Mouse (Mus musculus) hindbrain, postnatal 0 days (tissue): ENCODE data around the gene Znhit1. TPM values are rescaled to one million over a fixed set of nuclear protein-coding genes. Genes with fewer than 3 reads are reported as not detected.

Experiments used
- ATAC-seq: fragments of 200-750 bp; cut with Nextera tagmentation; 2 replicates; pipeline ENCODE4 v1.8.0; 2017; ENCODE audit warnings: mild to moderate bottlenecking, moderate TSS enrichment, moderate library complexity
- DNase-seq: peaks from one replicate; pipeline ENCODE4 v3.0.0-alpha.2; 2015; ENCODE audit warnings: low spot score
- H3K27ac ChIP-seq: fragments of 300-500 bp; sonication (generic); 2 replicates; pipeline ENCODE4 v1.5.1; 2014; ENCODE audit warnings: mild to moderate bottlenecking
- H3K27me3 ChIP-seq: fragments of 300-500 bp; sonication (generic); 2 replicates; pipeline ENCODE4 v1.6.1; 2014; ENCODE audit warnings: low read length, mixed read lengths; ENCODE audit not compliant: insufficient read depth
- H3K36me3 ChIP-seq: fragments of 300-500 bp; sonication (generic); 2 replicates; pipeline ENCODE4 v1.6.1; 2014; ENCODE audit warnings: low read length, mixed read lengths; ENCODE audit not compliant: insufficient read depth
- H3K4me1 ChIP-seq: fragments of 300-500 bp; sonication (generic); 2 replicates; pipeline ENCODE4 v1.6.1; 2014; ENCODE audit warnings: antibody characterized with exemption, low read length, mixed read lengths; ENCODE audit not compliant: insufficient read depth
- H3K4me2 ChIP-seq: fragments of 300-500 bp; sonication (generic); 2 replicates; pipeline ENCODE4 v1.6.1; 2014; ENCODE audit warnings: low read depth, mild to moderate bottlenecking, low read length, moderate library complexity, mixed read lengths
- H3K4me3 ChIP-seq: fragments of 300-500 bp; sonication (generic); 2 replicates; pipeline ENCODE4 v1.5.1; 2014; ENCODE audit warnings: low read length
- H3K9ac ChIP-seq: fragments of 300-500 bp; sonication (generic); replicated peaks from 2 replicates; pipeline ENCODE4 v1.6.1; 2014; ENCODE audit warnings: mild to moderate bottlenecking, low read length, moderate library complexity, mixed read lengths
- H3K9me3 ChIP-seq: fragments of 300-500 bp; sonication (generic); 2 replicates; pipeline ENCODE4 v1.6.1; 2016; ENCODE audit warnings: low read length, mixed read lengths
- CTCF ChIP-seq: IDR thresholded peaks from 2 replicates; pipeline ENCODE4 v1.5.1; 2016; ENCODE audit warnings: antibody characterized with exemption, control low read depth, low read depth
- WGBS: fragments of 180-500 bp; shearing (Covaris S2); extraction: QIAGEN DNeasy Blood & Tissue Kit; methylation state at CpG from one replicate; pipeline ENCODE4 v1.1.7; 2014; 5-methylcytosine and 5-hydroxymethylcytosine counted together
- polyA plus RNA-seq: library from polyadenylated mRNA; unstranded; fragments of >200 nt; fragmentation: Nextera tagmentation; extraction: Ambion mirVana; gene quantifications from 2 replicates; pipeline ENCODE4 v1.2.1, GENCODE M21; 2015
- total RNA-seq: library from RNA; depleted of rRNA; stranded (reverse); fragments of >200 nt; gene quantifications from 2 replicates; pipeline ENCODE4 v1.2.3, GENCODE M21; 2014; rRNA removed

The Znhit1 gene
- total RNA-seq (68.1 and 84.1 TPM in 2 replicates), polyA plus RNA-seq (140 and 143 TPM in 2 replicates)

DNA sequence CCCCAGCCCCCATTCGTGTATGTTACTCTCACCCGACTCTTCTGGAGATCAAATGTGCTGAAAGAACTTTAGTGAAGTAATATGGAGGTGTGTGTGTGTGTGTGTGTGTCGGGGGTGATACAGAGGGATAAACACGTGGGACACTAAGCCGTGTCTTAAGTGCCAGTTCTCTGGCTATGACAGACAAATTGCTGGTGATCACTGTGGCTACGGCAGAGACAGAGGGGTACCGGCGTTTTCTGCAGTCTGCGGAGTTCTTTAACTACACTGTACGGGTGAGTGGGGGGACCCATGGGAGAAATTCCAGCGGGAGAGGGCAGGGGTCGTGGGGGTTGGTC lies at the start of gene Znhit1:
Gene Znhit1, minus strand, starts transcription at position 88 of the 338 bp plus-strand sequence.
- H3K4me1 ChIP-seq: peaks cover 7% of the 10 kb centered on the region; the same call in 1 of the 2 replicates
- peak within 1 kb of the TSS; percentile 97 for H3K4me2 ChIP-seq
- H3K27ac ChIP-seq: peak within 1 kb of the TSS; percentile 91
- peaks cover 25% of the 10 kb centered on the region for H3K36me3 ChIP-seq
- peak within 1 kb of the TSS; percentile 87 for H3K4me3 ChIP-seq
- TF ChIP-seq CTCF: no peak
- peak within 1 kb of the TSS; percentile 87 for H3K9ac ChIP-seq
- H3K9me3 ChIP-seq: no peaks in the 10 kb centered on the region
- DNase-seq: peak; percentile 30
- 3% methylated on average over 12 of the region's 12 CpGs for WGBS
- no peak for ATAC-seq
- no peaks in the 10 kb centered on the region for H3K27me3 ChIP-seq

DNA sequence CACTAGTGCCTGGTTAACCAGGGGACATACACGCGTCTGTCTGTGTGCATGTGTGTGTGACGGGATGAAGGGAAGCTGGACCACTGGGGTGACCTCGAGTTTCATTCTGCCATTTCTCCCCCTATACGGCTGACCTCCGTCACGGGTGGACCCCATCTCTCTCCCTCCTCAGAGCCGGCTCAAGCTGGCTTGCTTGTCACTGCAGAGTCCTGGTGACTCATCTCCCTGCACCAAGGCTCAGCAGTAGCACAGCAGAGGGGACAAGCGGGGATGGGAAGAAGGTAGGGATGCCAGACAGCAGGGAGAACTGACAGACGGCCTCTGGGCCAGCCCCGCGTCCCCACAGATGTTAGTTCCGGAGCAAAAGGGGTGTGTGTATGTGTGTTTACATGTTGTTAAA lies 48.4 kb upstream of the Znhit1 start:
- Histone ChIP-seq H3K36me3 (peaks cover 44% of the 10 kb centered on the region), H3K27ac (no peak overlapping the region), H3K9me3 (no peaks in the 10 kb centered on the region), H3K4me2 (no peak overlapping the region), H3K4me3 (no peak overlapping the region), H3K4me1 (no peaks in the 10 kb centered on the region), H3K27me3 (0 out of 2 replicates have a peak, but pooled peaks cover 6% of the 10 kb centered on the region), H3K9ac (no peak overlapping the region)
- DNase-seq: no peak
- no peak for ATAC-seq
- no peak for TF ChIP-seq CTCF
- 87% methylated on average over 13 of the region's 13 CpGs for WGBS

DNA sequence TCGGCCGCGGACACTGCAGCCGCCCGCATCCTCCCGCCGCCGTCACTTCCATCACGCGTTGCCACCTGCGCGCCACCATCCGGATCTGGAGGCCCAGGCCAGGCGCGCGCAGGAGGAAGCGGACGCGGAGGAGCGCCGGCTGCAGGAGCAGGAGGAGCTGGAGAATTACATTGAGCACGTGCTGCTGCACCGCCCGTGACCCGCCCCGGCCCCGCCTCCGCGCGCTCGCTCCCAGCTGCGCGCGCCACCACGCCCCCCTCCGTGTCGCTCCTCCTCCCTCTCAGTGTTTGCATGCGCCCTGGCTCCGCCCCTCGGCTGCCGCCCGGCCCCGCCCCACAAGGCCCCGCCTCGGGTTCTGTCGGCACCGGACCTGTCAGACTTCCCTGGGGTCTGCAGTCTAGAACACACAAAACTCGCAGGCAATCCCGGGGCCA lies 44.8 kb upstream of the Znhit1 start:
- Histone ChIP-seq H3K9me3 (no peaks in the 10 kb centered on the region), H3K27ac (peak overlapping the region; percentile 73), H3K4me2 (peak overlapping the region; percentile 86), H3K27me3 (peaks cover 14% of the 10 kb centered on the region; the same call in 1 of the 2 replicates), H3K9ac (peak overlapping the region; percentile 74), H3K4me3 (peak overlapping the region; percentile 51), H3K36me3 (peaks cover 16% of the 10 kb centered on the region), H3K4me1 (no peaks in the 10 kb centered on the region)
- ATAC-seq (peak; percentile 38), DNase-seq (peak; percentile 89)
- peak; percentile 19; the same call in 1 of the 2 replicates for TF ChIP-seq CTCF
- WGBS: under 1% methylated on average over 45 of the region's 49 CpGs

DNA sequence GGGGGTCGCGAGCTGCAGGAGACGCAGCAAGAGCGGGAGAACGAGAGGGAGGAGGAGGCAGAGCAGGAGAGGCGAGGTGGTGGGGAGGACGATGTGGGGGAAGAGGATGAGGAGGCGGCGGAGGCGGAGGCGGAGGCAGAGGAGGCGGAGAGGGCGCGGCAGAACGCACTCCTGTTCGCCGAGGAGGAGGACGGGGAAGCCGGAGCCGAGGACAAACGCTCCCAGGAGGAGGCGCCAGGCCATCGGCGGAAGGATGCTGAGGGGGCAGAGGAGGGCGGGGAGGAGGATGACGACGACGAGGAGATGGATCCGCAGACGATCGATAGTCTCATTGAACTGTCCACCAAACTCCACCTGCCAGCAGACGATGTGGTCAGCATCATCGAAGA lies 44.2 kb upstream of the Znhit1 start:
- Histone ChIP-seq H3K4me3 (peak overlapping the region; percentile 51), H3K27me3 (peaks cover 16% of the 10 kb centered on the region; the same call in 1 of the 2 replicates), H3K4me2 (peak overlapping the region; percentile 86), H3K9me3 (no peaks in the 10 kb centered on the region), H3K27ac (peak overlapping the region; percentile 73), H3K4me1 (no peaks in the 10 kb centered on the region), H3K36me3 (peaks cover 9% of the 10 kb centered on the region), H3K9ac (peak overlapping the region; percentile 74)
- under 1% methylated on average over 29 of the region's 33 CpGs for WGBS
- ATAC-seq (peak; percentile 13), DNase-seq (peak; percentile 59)
- peak; percentile 40; the same call in 1 of the 2 replicates for TF ChIP-seq CTCF

DNA sequence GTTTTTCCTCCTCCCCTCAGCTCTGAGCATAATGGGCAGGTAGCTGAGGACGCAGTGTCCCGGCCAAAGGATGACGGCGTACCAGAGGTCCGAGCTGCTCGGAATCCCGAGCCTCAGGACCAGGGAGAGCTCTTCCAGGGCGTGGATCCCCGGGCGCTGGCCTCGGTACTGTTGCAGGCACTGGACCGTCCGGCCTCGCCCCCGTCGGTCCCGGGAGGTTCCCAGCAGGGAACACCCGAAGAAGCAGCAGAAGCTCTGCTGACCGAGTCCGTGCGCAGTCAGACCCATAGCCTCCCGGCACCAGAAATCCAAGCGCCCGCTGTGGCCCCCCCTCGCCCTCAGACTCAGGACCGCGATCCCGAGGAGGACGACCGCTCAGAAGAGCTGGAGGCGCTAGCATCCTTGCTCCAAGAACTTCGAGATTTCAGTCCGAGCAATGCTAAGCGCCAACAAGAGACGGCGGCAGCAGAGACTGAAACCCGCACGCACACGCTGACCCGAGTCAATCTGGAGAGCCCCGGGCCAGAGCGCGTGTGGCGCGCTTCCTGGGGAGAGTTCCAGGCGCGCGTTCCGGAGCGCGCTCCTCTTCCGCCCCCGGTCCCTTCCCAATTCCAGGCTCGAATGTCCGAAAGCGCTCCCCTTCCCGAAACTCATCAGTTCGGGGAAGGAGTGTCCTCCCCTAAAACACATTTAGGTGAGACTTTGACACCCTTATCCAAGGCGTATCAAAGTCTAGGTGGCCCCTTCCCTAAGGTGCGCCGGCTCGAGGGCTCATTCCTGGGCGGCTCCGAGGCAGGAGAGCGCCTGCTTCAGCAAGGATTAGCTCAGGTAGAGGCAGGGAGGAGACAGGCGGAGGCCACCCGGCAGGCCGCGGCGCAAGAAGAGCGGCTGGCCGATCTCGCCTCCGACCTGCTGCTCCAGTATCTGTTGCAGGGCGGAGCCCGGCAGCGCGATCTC lies 43.5 kb upstream of the Znhit1 start:
- H3K27ac ChIP-seq: peak overlapping the region; percentile 91
- peak overlapping the region; percentile 86 for H3K4me2 ChIP-seq
- TF ChIP-seq CTCF: no peak
- H3K27me3 ChIP-seq: peaks cover 18% of the 10 kb centered on the region; the same call in 1 of the 2 replicates
- under 1% methylated on average over 77 of the region's 78 CpGs for WGBS
- DNase-seq (no peak), ATAC-seq (no peak)
- H3K9me3 ChIP-seq: no peaks in the 10 kb centered on the region
- peak overlapping the region; percentile 51 for H3K4me3 ChIP-seq
- H3K36me3 ChIP-seq: 0 out of 2 replicates have a peak, but pooled peaks cover 2% of the 10 kb centered on the region
- peak overlapping the region; percentile 74 for H3K9ac ChIP-seq
- no peaks in the 10 kb centered on the region for H3K4me1 ChIP-seq

DNA sequence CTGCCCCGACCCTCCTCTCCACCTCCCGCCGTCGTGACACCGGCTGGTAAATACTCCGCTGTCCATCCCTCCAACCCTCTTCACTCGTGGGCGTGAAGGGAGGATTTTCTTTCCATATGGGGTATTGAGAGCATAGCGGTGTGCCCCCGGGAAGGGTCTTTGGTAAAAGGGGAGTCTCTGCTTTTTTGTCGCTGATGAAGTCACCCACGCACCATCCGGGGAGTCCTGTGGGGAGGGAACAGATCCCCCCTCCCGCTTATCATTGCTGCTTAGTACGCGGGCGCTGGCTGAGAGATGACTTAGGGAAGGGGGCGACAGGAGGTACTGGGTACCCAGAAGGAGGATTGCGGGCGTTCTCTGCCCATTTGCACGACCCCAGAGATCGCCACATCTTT lies 42.6 kb upstream of the Znhit1 start:
- H3K27me3 ChIP-seq: peaks cover 24% of the 10 kb centered on the region; the same call in 1 of the 2 replicates
- no peaks in the 10 kb centered on the region for H3K36me3 ChIP-seq
- peak overlapping the region; percentile 74 for H3K9ac ChIP-seq
- peak overlapping the region; percentile 51 for H3K4me3 ChIP-seq
- WGBS: 7% methylated on average over 22 of the region's 22 CpGs
- H3K4me2 ChIP-seq: peak overlapping the region; percentile 86
- H3K9me3 ChIP-seq: no peaks in the 10 kb centered on the region
- H3K27ac ChIP-seq: peak overlapping the region; percentile 91
- H3K4me1 ChIP-seq: no peaks in the 10 kb centered on the region; the same call in 1 of the 2 replicates
- TF ChIP-seq CTCF: no peak
- DNase-seq: no peak
- 0 out of 2 replicates have a peak, but pooled peaks have one; percentile 0 for ATAC-seq
